Mouse (Mus musculus) adrenal gland, postnatal 25 days (tissue): ENCODE measurements around the gene Zdhhc25. TPM values are rescaled to one million over a fixed set of nuclear protein-coding genes. Genes with fewer than 3 reads are reported as not detected.

Experiments
- DNase-seq: peaks from one replicate; pipeline ENCODE4 v3.0.0; 2021; ENCODE audit warnings: mixed read lengths
- long read RNA-seq: library from polyadenylated mRNA; stranded (forward); transcript quantifications from one replicate; pipeline ENCODE4 v2.0.0, GENCODE M21; 2021
- total RNA-seq: library from RNA; stranded (reverse); gene quantifications from 2 replicates; pipeline ENCODE4 v1.2.3, GENCODE M21; 2021

The Zdhhc25 gene
- not detected in 2 replicates for total RNA-seq
- long read RNA-seq = 0 reads

- no peak for DNase-seq
Observed at GRCm38 (mm10) chr15:88600002-88600401, at the start of gene Zdhhc25. Zdhhc25 (plus strand) TSS chr15:88600302.

- no peak for DNase-seq
Observed at GRCm38 (mm10) chr15:88552852-88553251, 47.2 kb upstream of the Zdhhc25 start.

DNA sequence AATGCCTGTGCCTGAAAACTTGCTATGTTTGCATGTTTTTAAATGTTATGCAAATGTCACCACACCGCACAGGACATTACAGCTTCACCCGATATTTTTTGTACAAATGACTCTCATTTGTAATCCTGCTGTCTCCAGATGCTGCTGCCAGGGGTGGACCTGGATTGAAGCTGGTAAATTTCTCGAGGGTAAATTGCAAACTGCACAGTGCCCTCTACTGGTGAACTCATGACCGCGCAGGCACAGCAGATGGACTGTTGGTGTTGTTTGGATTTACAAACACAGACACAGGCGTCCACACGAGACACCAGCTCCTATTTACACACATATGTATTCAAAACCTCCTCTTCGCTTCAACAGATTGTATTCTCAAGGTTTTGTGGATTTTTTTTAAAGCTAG lies 44.6 kb upstream of the Zdhhc25 start:
- peak; percentile 23 for DNase-seq

GRCm38 (mm10) chr15:88560637-88561036 lies 39.5 kb upstream of the Zdhhc25 start:
- DNase-seq = no peak

DNA sequence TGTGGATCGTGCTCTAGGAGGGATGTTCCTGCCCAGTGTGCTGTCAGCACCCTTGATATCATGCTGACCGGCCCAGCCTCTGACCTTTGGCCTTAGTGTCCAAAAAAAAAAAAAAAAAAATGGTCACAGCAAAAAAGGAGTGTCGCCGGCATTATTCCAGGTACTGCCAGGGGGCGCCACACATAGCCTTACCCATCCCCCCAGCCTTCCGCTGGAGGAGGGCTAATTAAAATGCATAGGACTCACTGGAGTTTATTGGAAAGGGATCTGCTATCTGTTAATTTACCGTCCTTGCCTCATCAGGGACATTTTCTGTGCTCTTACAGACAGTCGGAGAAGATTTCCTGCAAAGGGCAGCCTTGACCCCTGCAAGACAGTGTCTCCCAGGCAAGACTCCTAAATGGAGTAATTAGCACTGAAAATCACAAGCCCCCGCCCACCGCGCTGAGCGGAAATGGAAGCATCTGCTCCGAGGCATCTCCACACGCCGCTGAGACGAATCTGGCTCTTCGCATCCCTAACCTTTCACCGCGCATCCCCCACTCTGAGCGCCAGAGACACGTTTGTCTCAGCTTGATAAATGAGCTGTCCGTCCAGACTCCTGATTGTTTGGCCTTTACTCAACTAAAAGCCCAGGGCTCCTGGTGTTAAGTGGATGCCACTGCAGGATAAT lies 38.9 kb upstream of the Zdhhc25 start:
- no peak for DNase-seq

- DNase-seq = no peak
Observed at GRCm38 (mm10) chr15:88565307-88565706, 34.8 kb upstream of the Zdhhc25 start.

DNA sequence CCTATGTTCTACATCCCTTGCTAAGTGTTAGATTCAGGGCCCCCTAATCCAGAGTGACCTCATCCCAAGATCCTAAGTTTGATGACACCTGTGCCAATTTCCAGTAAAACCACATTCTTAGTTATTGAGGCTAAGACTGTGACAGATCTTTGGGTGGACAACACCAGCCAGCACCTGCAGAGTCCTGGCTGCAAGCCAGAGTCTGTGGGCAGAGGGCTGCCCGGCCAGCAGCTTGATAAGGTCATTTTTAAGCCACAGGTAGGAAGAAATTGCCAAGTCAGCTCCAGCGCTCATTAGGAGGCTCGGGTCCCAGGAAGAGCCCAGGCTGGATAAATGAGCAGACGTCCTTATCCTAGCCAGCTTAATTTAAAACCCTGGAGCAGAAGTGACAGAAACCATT lies 34.3 kb upstream of the Zdhhc25 start:
- no peak for DNase-seq

- no peak for DNase-seq
Observed at GRCm38 (mm10) chr15:88570697-88571096, 29.4 kb upstream of the Zdhhc25 start.

DNA sequence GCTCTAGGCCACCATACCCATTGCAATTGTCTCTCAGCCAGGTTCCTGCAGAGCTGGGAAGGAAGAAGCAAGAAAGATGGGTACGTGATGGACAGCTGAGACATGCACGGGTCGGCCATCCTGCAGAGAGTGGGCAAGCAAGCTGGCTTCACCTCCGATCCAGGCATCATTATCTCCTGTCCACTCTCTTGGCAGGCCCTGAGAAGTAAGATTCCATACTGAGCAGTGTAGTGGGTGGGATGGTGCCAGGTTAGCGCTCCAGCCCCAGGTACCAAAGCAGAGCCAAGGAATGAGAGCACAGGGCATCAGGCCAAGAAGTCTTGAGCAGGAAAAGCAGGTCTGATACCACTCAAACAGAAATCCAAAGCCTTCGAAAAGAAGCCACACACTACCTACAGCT lies 20.6 kb upstream of the Zdhhc25 start:
- no peak for DNase-seq

DNA sequence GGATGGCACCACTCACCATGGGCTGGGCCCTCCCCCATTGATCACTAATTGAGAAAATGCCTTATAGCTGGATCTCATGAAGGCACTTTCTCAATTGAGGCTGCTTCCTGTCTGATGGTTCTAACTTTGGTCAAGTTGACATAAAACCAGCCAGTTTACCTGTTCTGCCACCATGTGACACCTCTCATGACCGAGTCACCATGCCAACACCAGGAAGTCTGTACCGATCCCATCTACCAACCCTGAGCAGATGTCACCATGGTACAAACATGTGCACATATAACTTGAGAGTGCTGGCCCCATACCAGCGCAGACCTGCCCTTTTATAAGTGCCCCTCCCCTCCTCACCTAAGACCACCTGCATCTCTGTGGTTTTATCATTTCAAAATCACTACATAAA lies 2.4 kb downstream of the Zdhhc25 start:
- DNase-seq = no peak

GRCm38 (mm10) chr15:88603091-88603732 lies 3.1 kb downstream of the Zdhhc25 start:
- no peak for DNase-seq

DNA sequence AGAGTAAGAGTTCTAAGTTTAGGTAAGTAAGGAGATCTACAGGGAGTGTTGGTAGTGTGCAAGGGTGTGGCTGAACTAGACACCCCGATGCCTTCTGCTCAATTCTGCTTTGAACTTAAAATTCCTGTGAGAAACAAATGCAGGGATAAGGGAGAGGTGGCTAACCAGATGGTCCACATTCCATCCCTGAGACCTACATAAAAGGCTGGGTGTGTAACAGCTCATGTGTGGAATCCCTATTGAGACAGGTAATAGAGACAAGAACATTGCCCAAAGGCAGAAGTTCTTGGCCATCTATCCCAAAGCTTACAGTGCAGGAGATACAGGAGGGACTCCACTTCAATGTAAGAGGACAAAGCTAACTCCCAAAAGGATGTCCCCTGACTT lies 3.6 kb downstream of the Zdhhc25 start:
- DNase-seq = no peak

GRCm38 (mm10) chr15:88604669-88605414 lies 4.7 kb downstream of the Zdhhc25 start:
- DNase-seq = no peak

DNA sequence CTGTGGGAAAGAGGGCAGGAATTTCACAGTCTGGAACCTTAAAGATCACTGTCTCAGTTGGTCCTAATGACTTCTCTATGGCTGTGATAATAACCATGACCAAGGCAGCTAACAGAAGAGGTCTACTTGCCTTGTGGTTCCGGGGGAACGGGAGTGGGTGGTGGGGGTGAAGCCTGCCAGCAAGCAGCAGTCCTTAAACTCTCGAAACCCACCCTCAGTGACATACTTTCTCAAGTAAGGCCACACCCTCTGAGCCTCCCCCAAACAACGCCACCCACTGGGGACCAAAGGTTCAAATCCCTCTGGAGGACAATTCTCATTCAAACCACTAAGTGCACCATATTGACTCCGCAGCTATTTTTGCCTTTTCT lies 5.3 kb downstream of the Zdhhc25 start:
- DNase-seq = no peak

GRCm38 (mm10) chr15:88617125-88617524 lies 17.0 kb downstream of the Zdhhc25 start:
- no peak for DNase-seq

- peak; percentile 20 for DNase-seq
Observed at GRCm38 (mm10) chr15:88618008-88618773, 18.1 kb downstream of the Zdhhc25 start.

GRCm38 (mm10) chr15:88620017-88620416 lies 19.9 kb downstream of the Zdhhc25 start:
- no peak for DNase-seq

DNA sequence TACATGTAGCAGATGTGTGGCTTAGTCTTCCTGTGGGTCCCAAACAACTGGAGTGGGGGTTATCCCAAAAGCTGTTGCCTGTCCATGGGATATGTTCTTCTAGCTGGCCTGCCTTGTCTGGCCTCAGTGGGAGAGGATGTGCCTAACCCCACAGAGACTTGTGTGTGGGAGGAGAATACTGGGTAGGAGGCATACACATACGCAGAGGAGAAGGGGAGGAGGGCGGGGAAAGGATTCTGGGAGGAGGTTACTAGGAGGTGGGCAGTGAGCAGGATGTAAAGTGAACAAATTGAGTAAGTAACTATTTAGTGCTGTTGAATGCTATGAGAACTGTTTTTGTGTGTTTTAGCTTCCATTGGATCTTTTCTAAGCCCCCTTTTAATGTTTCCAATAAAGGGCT lies 23.8 kb downstream of the Zdhhc25 start:
- DNase-seq = no peak

DNA sequence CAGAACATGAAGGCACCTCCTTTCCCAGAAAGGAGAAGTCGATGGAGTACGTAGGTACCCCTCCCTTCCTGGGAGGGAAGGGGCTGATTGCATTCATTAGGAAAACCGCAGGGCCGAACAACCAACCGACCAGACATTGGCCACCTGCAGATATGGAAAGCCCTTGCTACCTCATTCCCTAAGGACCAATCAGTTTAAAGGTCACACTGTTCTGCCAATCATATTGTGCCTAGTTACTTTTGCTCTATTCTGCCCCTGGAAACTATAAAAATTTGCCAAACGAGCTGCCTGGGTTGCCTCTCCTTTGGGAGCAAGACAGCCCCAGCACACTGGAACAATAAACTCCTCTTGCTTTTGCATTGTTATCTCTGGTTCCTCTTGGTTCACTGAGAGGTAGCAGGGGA lies 24.8 kb downstream of the Zdhhc25 start:
- no peak for DNase-seq

DNA sequence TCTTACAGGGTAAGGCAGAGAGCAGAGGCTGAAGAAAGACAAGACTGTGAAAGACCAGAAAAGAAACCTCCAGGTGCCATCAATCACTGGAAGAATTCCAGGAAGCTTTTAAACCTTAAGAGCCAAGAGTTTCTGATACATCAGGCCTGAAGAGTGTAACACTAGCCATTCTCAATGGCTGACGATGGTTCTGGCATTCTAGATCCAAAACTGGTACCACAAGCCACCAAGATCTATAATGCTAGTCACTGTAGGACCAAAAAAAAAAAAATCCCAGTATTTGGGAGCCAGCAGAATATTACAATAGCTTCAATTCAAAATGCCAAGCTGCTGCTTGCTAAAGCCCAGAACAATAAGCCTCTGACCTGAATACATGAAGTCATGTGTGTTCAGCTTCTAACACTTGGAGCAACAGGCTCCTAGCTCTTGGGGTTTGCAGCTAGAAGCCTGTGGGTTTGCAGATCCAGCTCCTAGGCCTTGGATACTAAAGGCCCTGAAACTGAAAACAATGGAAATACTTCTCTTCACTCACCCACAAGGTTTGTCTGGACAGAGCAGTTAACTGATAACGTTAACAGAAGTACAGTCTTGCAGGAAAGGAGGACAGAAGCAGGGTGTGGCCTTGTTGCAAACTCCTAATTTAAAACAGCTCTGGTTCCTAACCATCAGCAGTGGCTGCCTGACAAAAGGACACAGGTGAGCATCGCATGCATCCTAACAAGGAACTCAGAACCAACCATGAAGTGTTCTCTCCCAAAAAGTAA lies 25.4 kb downstream of the Zdhhc25 start:
- DNase-seq = no peak

- DNase-seq = no peak
Observed at GRCm38 (mm10) chr15:88626886-88627488, 26.9 kb downstream of the Zdhhc25 start.
